Mouse (Mus musculus) thymus, postnatal 14 days (tissue): ENCODE measurements at regions not wholly inside any gene's neighbourhood (a gene's known extent, or its start where the extent isn't known, plus 50 kb on each side); places are given as distances from the start of the nearest gene placed in this dataset.

Source experiments
- DNase-seq: peaks from one replicate; pipeline ENCODE4 v3.0.0; 2021

- no peak for DNase-seq
Measured at GRCm38 (mm10) chr4:98282275-98282674, 100.8 kb downstream of the Tm2d1 start.

- DNase-seq, result no peak
Measured at GRCm38 (mm10) chr4:98258336-98258735, 124.8 kb downstream of the Tm2d1 start.

DNA sequence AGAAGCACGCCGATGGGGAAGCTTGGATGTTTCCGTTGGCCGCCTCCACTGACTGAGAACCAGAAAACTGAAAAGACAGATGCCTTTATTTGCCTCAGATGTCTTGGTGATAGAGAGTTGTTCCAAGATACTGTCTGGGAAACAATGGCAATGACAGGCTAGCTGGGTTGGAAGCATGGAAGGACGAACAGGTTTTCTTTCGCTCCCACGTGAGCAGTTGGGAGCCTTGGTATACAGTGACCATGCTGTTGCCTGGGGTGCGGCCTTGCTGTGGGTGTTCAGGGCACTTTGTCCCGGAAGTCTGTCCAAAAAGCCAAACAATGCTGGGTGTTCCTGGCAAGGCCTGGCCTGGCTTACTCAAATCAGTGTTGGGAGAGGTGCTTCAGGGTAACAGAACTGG, 125.4 kb downstream of the Tm2d1 start:
- no peak for DNase-seq

DNA sequence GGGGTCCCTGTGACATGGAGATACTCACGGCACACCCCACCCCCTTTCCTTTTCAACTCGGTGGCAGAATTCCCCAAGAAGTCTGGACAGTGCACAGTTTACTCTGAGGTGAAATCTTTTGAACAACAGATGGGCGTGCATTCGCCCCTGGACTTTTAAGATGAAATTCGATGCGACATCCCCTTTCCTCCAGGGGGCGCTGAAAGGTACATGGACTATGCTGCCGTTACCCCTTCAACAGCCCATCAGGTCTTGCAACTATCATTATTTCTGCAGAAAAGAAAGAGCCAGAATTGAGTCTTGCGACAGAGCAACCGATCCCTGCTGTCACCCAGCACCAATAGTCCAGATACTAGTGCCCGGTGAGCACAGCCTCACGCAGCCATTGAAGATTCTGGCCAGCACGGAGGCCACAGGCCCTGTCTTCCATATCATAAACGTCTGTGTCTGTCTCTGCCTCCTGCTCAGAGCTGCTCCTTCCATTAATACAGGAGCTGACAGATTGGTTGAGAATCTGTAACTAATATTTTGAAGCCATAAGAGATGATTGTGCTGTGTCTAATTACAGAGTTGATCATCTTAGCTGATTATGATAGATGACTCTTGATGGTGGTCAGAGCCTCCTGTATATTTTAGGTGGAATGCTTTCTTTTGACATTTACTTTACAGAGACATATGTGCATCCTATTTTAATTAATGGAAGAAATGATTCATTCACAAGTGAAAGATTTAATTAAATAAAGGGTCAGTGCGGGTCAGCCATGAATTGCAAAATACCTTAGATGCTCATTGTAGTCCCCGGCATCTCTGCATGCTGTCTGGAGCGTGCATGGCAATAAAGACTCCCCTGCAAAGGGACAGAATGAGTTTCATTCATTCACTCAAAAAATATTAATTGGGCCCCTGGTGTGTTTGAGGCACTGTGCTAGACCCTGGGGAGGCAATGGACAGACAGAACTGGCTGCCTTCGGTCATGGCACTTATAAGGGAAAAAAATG, 128.0 kb downstream of the Tm2d1 start:
- DNase-seq, result peak; percentile 71

GRCm38 (mm10) chr4:98243941-98244929, 138.9 kb downstream of the Tm2d1 start:
- DNase-seq, result peak; percentile 85

DNA sequence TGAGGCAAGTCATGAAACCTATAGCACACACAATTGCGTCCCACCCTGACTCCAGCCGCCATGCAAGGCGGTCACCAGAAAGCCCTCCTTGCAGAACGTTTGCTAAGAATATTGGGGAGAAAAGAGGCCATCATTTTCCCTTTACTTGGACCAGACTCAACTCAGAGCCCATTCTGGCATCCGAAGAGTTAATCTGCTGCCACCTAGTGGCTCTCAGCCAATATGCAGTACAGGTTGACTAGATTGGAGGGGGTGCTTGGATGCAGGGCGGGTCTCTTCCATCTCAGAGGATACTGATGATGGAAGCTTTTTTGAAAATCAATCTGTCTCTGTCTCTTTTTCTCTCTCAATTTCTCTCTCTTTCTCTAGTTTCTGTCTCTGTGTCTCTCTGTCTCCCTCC, 139.6 kb downstream of the Tm2d1 start:
- peak; percentile 89 for DNase-seq

GRCm38 (mm10) chr4:98241921-98242320, 141.2 kb downstream of the Tm2d1 start:
- no peak for DNase-seq

- no peak for DNase-seq
Measured at GRCm38 (mm10) chr4:98240289-98240688, 142.8 kb downstream of the Tm2d1 start.

- no peak for DNase-seq
Measured at GRCm38 (mm10) chr4:98238075-98238474, 145.0 kb downstream of the Tm2d1 start.

DNA sequence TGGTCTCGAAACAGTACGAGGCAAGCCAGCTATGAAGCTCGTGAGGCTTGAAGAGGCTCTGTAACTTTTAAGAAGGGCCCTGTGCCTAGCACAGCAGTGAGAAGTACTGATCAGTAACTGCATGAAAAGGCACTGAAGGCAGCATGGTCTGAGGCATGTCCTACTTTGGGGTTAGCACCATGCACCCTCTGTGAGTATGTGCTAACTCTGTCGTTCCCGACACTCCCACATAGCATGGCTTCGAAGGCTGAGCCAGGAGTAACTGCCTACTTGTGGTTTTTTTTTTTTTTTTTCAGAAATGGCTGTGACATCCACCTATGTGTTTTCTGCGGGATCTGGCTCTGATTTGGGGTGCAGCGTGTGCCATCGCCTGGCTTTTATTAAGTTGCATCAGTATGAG, 145.6 kb downstream of the Tm2d1 start:
- DNase-seq, result no peak

GRCm38 (mm10) chr4:98236006-98236783, 146.9 kb downstream of the Tm2d1 start:
- no peak for DNase-seq

DNA sequence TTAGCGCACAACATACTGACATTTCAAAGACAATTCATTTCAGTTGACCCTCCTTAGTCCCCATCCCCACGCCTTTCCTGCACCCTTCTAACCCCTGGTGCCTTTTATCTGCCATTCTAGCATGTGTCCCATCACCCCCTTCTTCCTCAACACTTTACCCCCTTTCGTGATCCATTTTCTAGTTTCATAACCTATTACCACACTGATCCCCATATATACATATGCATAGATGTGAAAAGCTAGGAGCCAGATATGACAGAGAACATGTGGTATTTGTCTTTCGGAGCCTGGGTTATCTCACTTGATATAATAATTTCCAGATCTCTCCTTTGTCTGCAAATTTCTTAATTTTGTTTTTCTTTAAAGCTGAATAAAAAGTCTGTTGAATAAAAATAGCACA, 154.9 kb downstream of the Tm2d1 start:
- DNase-seq, result no peak

GRCm38 (mm10) chr4:98224366-98224765, 158.7 kb downstream of the Tm2d1 start:
- DNase-seq, result no peak

DNA sequence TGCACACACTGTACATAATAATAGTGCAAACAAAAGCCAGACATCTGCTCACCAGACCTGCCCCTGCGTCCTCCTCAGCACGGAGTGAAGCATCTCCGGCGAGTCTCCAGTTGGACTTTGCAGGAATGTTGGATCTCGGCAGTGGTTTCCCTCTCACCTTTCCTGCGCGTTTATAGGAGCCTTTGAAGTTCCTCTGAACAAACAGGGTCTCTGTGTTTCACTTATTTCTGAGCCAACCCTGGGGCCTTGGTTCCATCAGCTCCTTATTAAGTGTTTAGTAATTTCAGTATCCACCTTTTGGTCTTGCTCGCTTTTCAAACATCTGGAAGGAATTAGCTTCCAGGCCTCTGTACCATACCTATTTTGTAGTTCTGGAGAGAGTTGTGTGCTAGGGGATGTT, 159.7 kb downstream of the Tm2d1 start:
- no peak for DNase-seq

DNA sequence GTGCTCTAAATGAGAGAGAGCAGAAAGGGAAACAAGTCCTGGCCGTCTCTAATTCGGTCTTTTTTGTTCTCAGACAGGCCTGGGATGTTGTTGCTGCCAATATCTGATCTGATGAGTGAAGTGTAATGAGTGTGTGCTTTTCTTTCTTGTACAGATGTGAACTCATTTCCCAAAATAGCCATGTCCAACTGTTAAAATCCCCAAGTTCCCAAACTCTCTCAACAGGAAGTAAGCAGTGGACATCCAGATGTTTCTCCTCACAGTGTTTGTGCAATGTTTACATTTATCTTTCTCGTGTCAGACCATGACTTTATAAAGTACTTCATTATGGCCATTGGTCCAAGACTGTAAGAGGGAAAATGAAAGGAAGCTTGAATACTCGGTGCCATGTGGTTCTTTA, 161.5 kb downstream of the Tm2d1 start:
- DNase-seq, result no peak

- DNase-seq, result no peak
Measured at GRCm38 (mm10) chr4:98215218-98215617, 167.9 kb downstream of the Tm2d1 start.

DNA sequence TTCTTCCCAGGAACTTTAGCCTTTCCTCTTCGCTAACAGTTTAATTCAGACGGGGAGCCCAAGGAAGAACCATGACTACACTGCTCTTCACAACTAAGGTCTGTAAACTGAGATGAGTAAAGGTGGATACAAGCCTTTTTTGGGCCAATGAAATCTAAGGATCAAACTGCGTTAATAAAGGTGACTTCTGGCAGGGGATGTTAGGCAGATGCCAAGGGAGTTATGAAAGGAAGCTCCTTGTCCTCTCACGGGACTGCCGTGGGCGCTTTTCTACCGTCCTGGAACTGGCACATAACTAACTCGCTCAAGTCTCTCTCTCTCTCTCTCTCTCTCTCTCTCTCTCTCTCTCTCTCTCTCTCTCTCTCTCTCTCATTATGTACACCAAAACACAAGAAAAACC, 175.7 kb downstream of the Tm2d1 start:
- DNase-seq, result no peak

DNA sequence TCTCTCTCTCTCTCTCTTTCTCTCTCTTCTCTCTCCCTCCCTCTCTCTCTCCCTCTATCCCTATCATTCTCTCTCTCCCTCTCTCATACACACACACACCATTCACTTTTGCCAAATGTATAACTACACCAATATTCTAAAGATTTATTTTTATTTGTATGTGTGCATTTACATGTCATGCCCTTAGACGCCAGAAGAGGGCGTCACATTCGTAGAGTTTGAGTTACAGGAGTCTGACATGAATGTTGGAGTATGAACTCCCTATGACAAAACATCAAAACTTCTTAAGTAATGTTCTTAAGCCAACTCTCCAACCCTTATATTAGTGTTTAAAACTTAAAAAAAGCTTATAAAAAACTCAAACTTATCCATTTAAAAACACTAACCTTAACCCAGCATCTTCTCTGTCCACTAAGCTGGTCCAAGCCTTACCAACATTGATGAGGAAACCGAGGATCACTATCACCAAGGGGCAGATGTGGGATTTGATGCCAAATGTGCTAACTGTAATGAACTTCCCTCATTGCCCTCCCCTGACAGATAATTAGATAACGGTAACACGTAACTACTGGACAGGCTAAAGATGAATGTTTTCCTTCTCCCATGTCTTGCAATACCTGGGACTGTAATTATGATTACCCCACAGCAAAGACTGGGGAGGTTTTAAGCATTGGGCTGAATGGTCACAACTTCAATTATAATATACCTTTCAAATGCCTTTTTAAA, 176.7 kb downstream of the Tm2d1 start:
- no peak for DNase-seq

DNA sequence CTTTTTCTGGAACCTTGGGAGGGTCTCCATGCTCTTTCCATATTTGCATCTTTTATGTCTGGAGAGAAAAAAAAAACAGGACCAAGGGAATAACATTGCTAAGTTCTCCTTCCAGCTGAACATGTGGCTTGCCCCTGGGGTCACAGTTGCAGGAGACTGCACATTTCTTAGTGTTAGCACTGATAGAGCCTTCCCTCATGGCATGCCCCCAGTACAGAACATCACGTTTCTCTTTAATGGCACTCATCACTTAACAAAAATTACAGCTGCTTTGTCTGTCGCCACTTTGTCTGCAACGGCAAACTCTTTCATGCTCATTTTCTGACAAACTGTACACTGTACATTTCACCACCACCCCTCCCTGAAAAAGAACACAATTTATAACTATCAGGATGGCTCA, 180.0 kb downstream of the Tm2d1 start:
- no peak for DNase-seq

GRCm38 (mm10) chr4:98202232-98202631, 180.9 kb downstream of the Tm2d1 start:
- DNase-seq, result peak; percentile 19

GRCm38 (mm10) chr4:98201102-98201501, 182.0 kb downstream of the Tm2d1 start:
- no peak for DNase-seq

GRCm38 (mm10) chr4:98200701-98201100, 182.4 kb downstream of the Tm2d1 start:
- no peak for DNase-seq
